Mouse (Mus musculus) heart, postnatal 0 days (tissue): Measurements from ENCODE around the gene Smc6.

Experiments used
- CTCF ChIP-seq: IDR thresholded peaks from 2 replicates; pipeline ENCODE4 v1.5.1; 2016; ENCODE audit warnings: antibody characterized with exemption, control low read depth, low read depth
- EP300 ChIP-seq: IDR thresholded peaks from 2 replicates; pipeline ENCODE4 v1.6.1; 2016; ENCODE audit warnings: antibody characterized with exemption, low read depth

GRCm38 (mm10) chr12:11326483-11326882 lies 60.8 kb downstream of the Smc6 start:
- TF ChIP-seq CTCF, result no peak
- no peak for TF ChIP-seq EP300
